Mouse (Mus musculus): Measurements from ENCODE around the gene Cytip.

Cytip gene

GRCm38 (mm10) chr2:58195346-58195745 lies at the start of gene Cytip:
Gene Cytip, minus strand, starts transcription at chr2:58195532.
- DNase-seq (ENCODE audit: low spot score in 2 of 2): no peak

- no peak for DNase-seq (ENCODE audit: low spot score in 2 of 2)
Observed at GRCm38 (mm10) chr2:58240639-58241038, 45.3 kb upstream of the Cytip start.

DNA sequence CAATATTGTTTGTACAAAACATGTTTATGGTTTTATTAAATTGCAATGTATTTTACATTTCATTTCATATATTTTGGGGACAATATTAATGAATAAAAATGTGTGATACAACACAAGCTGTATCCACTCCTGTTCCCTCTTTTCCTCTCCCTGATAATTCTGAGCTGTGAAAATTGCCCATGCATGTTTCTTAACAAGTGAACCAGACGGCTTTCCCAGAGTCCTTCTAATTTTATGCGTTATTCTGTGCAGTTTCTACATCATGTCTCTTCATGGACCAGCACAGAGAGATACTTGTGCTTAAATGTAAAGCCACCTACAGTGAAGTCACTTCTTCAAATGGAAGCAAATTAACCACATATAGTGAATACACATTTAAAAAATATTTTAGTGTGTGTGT lies 42.2 kb upstream of the Cytip start:
- DNase-seq (ENCODE audit: low spot score in 2 of 2): no peak

- DNase-seq (ENCODE audit: low spot score in 2 of 2): peak in 1 of 2 experiments; percentile 18
Observed at GRCm38 (mm10) chr2:58199442-58199841, 4.1 kb upstream of the Cytip start.

DNA sequence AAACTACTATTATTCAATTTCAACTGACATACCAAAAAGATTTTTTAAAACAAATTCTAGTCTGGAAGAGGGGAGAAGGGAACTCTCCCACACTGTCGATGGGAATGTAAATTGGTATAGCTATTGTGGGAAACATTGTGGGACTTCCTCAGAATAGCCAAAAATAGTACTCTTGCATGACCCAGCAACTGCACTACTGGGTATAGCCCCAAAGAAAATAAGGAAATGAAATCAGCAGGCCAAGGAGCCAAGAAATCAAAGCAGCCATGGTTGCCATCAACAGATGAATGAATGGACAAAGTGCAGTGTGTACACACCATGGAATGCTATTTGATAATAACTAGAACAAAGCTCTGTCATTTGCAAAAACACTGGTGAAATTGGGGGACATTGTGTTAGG lies 1.5 kb upstream of the Cytip start:
- DNase-seq (ENCODE audit: low spot score in 2 of 2): peak in 1 of 2 experiments; percentile 14

GRCm38 (mm10) chr2:58194422-58195115 lies 763 bp downstream of the Cytip start:
- DNase-seq (ENCODE audit: low spot score in 2 of 2): no peak

DNA sequence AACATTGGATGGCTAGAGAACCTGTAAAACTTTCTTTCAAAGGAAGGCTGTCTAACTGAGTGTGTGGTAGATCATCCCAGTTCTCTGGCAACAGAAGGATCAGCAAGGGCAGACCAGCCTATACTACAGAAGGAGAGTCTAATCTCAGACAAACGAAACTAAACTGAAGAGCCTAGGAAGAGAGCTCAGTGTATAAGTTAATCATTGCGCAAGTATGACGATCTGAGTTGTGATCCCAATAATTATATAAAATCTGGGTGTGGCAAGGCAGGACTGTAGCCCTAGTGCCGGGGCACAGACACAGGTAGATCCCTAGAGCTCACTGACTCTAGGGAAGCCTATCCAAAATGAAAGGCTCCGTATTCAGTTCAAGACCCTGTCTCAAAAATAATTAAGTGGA lies 3.2 kb downstream of the Cytip start:
- DNase-seq (ENCODE audit: low spot score in 2 of 2): no peak

- peak in 1 of 2 experiments; percentile 6 for DNase-seq (ENCODE audit: low spot score in 2 of 2)
Observed at GRCm38 (mm10) chr2:58189501-58189900, 5.8 kb downstream of the Cytip start.

DNA sequence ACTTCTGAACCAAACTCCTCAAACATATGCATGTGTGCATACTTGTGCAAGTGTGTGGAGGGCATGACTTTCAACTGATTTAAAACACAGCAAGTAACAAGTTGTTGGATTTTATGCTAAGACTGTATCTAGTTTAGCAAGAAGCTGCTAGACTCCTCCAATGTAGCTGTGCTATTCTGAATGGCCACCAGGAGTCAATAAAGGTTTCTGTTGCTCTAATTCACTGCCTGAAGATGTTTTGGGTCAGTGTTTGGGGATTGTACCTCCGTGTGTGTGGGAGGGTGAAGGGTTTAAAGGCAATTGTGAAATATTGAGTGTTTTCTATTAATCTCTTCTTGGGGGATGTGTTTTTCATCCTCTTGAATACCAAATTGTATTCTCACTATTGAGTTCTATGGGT lies 6.4 kb downstream of the Cytip start:
- no peak for DNase-seq (ENCODE audit: low spot score in 2 of 2)

DNA sequence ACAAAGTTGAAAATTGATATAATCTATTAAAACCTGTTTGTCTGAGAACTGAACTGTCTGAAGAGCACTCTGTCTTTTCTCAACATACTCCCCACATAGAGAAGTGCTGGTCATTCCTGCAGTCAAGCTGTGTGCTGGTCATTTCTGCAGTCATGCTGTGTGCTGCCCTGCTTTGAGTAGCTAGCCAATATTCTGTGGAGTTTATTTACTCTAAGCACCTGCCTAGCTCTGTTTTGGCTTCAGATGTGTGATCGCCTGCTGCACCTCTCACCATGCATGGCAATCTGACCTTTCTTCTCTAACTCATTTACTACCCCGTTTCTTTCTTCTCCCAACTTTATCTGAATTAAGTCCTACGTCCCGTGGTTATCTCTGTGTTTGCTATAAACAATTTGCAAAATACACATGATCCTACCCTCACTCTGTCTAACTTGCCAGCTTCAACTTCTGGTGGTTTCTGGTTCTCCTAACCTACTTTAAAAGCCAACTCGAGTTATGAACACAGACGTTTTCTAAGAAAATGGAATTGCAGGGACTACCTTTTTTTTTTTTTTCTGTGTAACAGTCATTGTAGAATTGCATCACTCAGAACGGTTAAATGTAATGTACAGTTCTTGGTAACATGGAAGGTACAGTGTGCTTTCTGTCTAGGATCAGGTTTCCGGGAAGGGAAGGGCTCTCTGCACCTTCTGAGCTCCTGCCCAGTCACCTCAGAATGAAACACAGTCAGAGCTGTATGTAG lies 7.9 kb downstream of the Cytip start:
- DNase-seq (ENCODE audit: low spot score in 2 of 2): no peak

GRCm38 (mm10) chr2:58184197-58184596 lies 11.1 kb downstream of the Cytip start:
- DNase-seq (ENCODE audit: low spot score in 2 of 2): no peak

- DNase-seq (ENCODE audit: low spot score in 2 of 2): peak; percentile 12 to 25
Observed at GRCm38 (mm10) chr2:58183658-58184057, 11.7 kb downstream of the Cytip start.

GRCm38 (mm10) chr2:58180776-58181175 lies 14.6 kb downstream of the Cytip start:
- DNase-seq (ENCODE audit: low spot score in 2 of 2): no peak

- no peak for DNase-seq (ENCODE audit: low spot score in 2 of 2)
Observed at GRCm38 (mm10) chr2:58179056-58179455, 16.3 kb downstream of the Cytip start.

GRCm38 (mm10) chr2:58175392-58176291 lies 19.7 kb downstream of the Cytip start:
- peak in 1 of 2 experiments; percentile 39 for DNase-seq (ENCODE audit: low spot score in 2 of 2)

GRCm38 (mm10) chr2:58174476-58175286 lies 20.7 kb downstream of the Cytip start:
- DNase-seq (ENCODE audit: low spot score in 2 of 2): no peak

- no peak for DNase-seq (ENCODE audit: low spot score in 2 of 2)
Observed at GRCm38 (mm10) chr2:58172963-58173362, 22.4 kb downstream of the Cytip start.

- no peak for DNase-seq (ENCODE audit: low spot score in 2 of 2)
Observed at GRCm38 (mm10) chr2:58169173-58169572, 26.2 kb downstream of the Cytip start.

GRCm38 (mm10) chr2:58167654-58168053 lies 27.7 kb downstream of the Cytip start:
- no peak for DNase-seq (ENCODE audit: low spot score in 2 of 2)

GRCm38 (mm10) chr2:58166764-58167163 lies 28.6 kb downstream of the Cytip start:
- no peak for DNase-seq (ENCODE audit: low spot score in 2 of 2)

- no peak for DNase-seq (ENCODE audit: low spot score in 2 of 2)
Observed at GRCm38 (mm10) chr2:58163457-58164181, 31.7 kb downstream of the Cytip start.
